Mouse (Mus musculus) E14TG2a.4 (cell line): Measurements from ENCODE around the gene Adgrl1.

Experiments used
- CTCF ChIP-seq: conservative IDR thresholded peaks from 2 replicates; pipeline ENCODE4 v1.5.1; 2014; ENCODE audit warnings: low read length
- NANOG ChIP-seq: IDR thresholded peaks from 2 replicates; pipeline ENCODE4 v1.6.1; 2014; ENCODE audit warnings: borderline replicate concordance, low read length, mixed read lengths
- POU5F1 ChIP-seq: IDR thresholded peaks from 2 replicates; pipeline ENCODE4 v1.6.1; 2014; ENCODE audit warnings: low read length, borderline replicate concordance

GRCm38 (mm10) chr8:83981533-83981932, 81.6 kb downstream of the Adgrl1 start:
- TF ChIP-seq CTCF = no peak
- no peak for TF ChIP-seq POU5F1
- TF ChIP-seq NANOG = no peak
